Comparison of ENCODE assay signal across 18 mouse cellular contexts in the genomic region with DNA sequence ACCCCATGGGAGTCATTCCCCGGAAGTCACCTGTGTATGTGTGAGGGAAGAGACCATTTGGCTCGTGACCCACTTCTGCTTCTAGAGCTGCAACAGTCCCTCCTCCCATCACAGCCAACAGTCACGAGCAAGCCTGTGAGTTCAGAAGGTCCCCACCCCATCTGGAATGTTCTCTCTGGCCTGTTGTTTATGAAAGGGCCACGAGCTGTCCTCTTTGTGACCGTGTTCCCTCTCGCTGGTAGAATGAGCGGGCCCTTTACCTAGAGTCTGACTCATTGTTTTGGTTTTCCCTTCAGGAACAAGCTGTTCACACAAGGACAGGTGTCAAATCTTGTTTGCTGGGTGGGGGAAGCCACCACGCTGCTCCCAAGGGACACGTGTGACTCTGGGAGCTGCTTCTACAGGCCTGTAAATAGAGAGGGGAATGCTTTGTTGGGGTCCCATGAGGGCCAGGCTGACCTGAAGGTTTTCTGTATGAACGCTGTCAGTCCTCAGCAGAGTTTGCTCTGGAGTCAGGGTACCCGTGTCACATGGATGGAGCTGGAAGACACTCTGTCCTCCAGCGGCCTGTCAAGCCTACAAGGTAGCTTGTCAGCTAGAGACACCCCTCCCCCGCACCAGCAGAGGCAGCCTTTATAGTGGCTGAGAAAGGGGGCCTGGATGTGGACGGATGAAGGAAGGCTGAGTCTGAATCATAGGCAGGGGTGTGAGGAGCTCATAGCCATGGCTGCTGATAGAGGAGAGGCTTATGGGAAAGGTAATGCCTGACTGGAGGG. TPM values are rescaled to one million over a fixed set of nuclear protein-coding genes. Genes with fewer than 3 reads are reported as not detected.
DNase-seq lines count a peak whose midpoint lies in the region; ATAC-seq and TF ChIP-seq lines count a peak whose summit lies in the region.
"Had no signal": no experiment of that assay in that cellular context is flagged by ENCODE, and none has a peak within 500 bp of the region (broad histone marks: within the 10 kb centered on the region; RNA-seq: fewer than 3 reads in every experiment).

No protein-coding gene starts in this region.

- no peak for DNase-seq in gastrocnemius, adult 2 months
- DNase-seq in gastrocnemius, postnatal 14 days, result no peak
- no peak for DNase-seq in neural tube, embryonic 10.5 days (ENCODE audit: extremely low spot score, low spot score)
- DNase-seq in thymus, postnatal 25 days, result no peak
- no peak for DNase-seq in layer of hippocampus, adult 18-20 months (ENCODE audit: low spot score in 2 of 2)
- DNase-seq: adrenal gland, postnatal 10 days; cerebellum, adult 9-11 months; kidney, postnatal 14 days; left cerebral cortex, postnatal 4 days; lung, embryonic 14.5 days; right cerebral cortex, postnatal 4 days; thymus, postnatal 36 days had no signal

- H3K27ac ChIP-seq in gastrocnemius, adult 2 months, result peak overlapping the region; percentile 12
- no peak overlapping the region for H3K27ac ChIP-seq in intestine, postnatal 0 days (ENCODE audit: low read depth, low read length)
- no peak overlapping the region for H3K27ac ChIP-seq in intestine, embryonic 16.5 days (ENCODE audit: low read length)
- no peak overlapping the region for H3K27ac ChIP-seq in neural tube, embryonic 13.5 days (replicated peaks)
- H3K27ac ChIP-seq: hindbrain, embryonic 15.5 days had no signal

- no peaks in the 10 kb centered on the region for H3K27me3 ChIP-seq in intestine, postnatal 0 days (replicated peaks; ENCODE audit: control insufficient read depth, insufficient read depth, low read length)
- H3K27me3 ChIP-seq in intestine, embryonic 16.5 days (replicated peaks; ENCODE audit: control insufficient read depth, insufficient read depth, low read length), result peaks cover 4% of the 10 kb centered on the region; the same call in 1 of the 2 replicates
- H3K27me3 ChIP-seq in neural tube, embryonic 13.5 days, result peaks cover 12% of the 10 kb centered on the region

- no peaks in the 10 kb centered on the region for H3K36me3 ChIP-seq in intestine, postnatal 0 days (ENCODE audit: control insufficient read depth, insufficient read depth)
- no peaks in the 10 kb centered on the region for H3K36me3 ChIP-seq in intestine, embryonic 16.5 days (ENCODE audit: control insufficient read depth, insufficient read depth, low read length)
- H3K36me3 ChIP-seq in neural tube, embryonic 13.5 days, result no peaks in the 10 kb centered on the region
- H3K36me3 ChIP-seq: hindbrain, embryonic 15.5 days had no signal

- H3K9me3 ChIP-seq in intestine, postnatal 0 days (ENCODE audit: control insufficient read depth), result no peaks in the 10 kb centered on the region
- H3K9me3 ChIP-seq in intestine, embryonic 16.5 days (ENCODE audit: control insufficient read depth, low read length), result no peaks in the 10 kb centered on the region
- no peaks in the 10 kb centered on the region for H3K9me3 ChIP-seq in neural tube, embryonic 13.5 days
- H3K9me3 ChIP-seq: hindbrain, embryonic 15.5 days had no signal

- WGBS in intestine, postnatal 0 days, result 50% methylated on average over 14 of the region's 14 CpGs
- 54% methylated on average over 14 of the region's 14 CpGs for WGBS in intestine, embryonic 16.5 days
- 66% methylated on average over 14 of the region's 14 CpGs for WGBS in neural tube, embryonic 13.5 days

- peak; percentile 33; the same call in 1 of the 2 replicates for ATAC-seq in intestine, postnatal 0 days
- ATAC-seq in intestine, embryonic 16.5 days, result no peak
- no peak for ATAC-seq in neural tube, embryonic 13.5 days (ENCODE audit: low read depth)

- H3K9ac ChIP-seq in intestine, postnatal 0 days (ENCODE audit: low read depth, low read length), result no peak overlapping the region
- H3K9ac ChIP-seq in intestine, embryonic 16.5 days (ENCODE audit: low read depth, low read length), result no peak overlapping the region
- H3K9ac ChIP-seq in neural tube, embryonic 13.5 days, result 0 out of 2 replicates have a peak overlapping the region, but pooled peaks have one; percentile 4
- H3K9ac ChIP-seq: hindbrain, embryonic 15.5 days; lung, embryonic 14.5 days had no signal

- no peak overlapping the region for H3K4me2 ChIP-seq in intestine, postnatal 0 days (replicated peaks; ENCODE audit: low read depth)
- H3K4me2 ChIP-seq in intestine, embryonic 16.5 days (ENCODE audit: low read depth, low read length), result no peak overlapping the region
- no peak overlapping the region for H3K4me2 ChIP-seq in neural tube, embryonic 13.5 days
- H3K4me2 ChIP-seq: hindbrain, embryonic 15.5 days; lung, embryonic 14.5 days; midbrain, embryonic 11.5 days had no signal

- TF ChIP-seq CTCF in gastrocnemius, adult 2 months (IDR thresholded peaks at IDR 0.05), result no peak
- no peak for TF ChIP-seq CTCF in intestine, postnatal 0 days (IDR thresholded peaks at IDR 0.05; ENCODE audit: low read depth)

- H3K4me1 ChIP-seq in intestine, postnatal 0 days (replicated peaks; ENCODE audit: control insufficient read depth, insufficient read depth, low read length), result no peaks in the 10 kb centered on the region
- H3K4me1 ChIP-seq in intestine, embryonic 16.5 days (ENCODE audit: control insufficient read depth, insufficient read depth, low read length), result no peaks in the 10 kb centered on the region
- H3K4me1 ChIP-seq in neural tube, embryonic 13.5 days (replicated peaks), result peaks cover 13% of the 10 kb centered on the region

- intact Hi-C loops in gastrocnemius, adult 2 months (cut with DNase I), result no loop called here
- intact Hi-C loops in gastrocnemius, postnatal 14 days (cut with DNase I; ENCODE audit: low total_unique reads), result no loop called here

- H3K4me3 ChIP-seq in gastrocnemius, adult 2 months, result no peak overlapping the region
- H3K4me3 ChIP-seq in intestine, postnatal 0 days (ENCODE audit: low read depth, low read length), result no peak overlapping the region
- H3K4me3 ChIP-seq in intestine, embryonic 16.5 days (ENCODE audit: low read length), result no peak overlapping the region
- H3K4me3 ChIP-seq in neural tube, embryonic 13.5 days, result no peak overlapping the region
- H3K4me3 ChIP-seq: hindbrain, embryonic 15.5 days; myocyte had no signal

RNA-seq across cellular contexts. Expression of gene Slc25a33, which starts 39.5 kb away (rescaled TPM):
- 10 to 100 TPM; 11.3 to 11.7 TPM for total RNA-seq in gastrocnemius, adult 2 months (2021)
- 10 to 100 TPM; 10.5 to 12.0 TPM for total RNA-seq in gastrocnemius, postnatal 14 days (2021)
- 8.3 and 8.4 TPM in 2 replicates for polyA plus RNA-seq in intestine, postnatal 0 days (2015; fragmentation: Nextera tagmentation; extraction: Ambion mirVana)
- polyA plus RNA-seq in intestine, embryonic 16.5 days (2015; fragmentation: Nextera tagmentation; extraction: Ambion mirVana), result 6.8 and 9.1 TPM in 2 replicates
- 31.8 and 32.7 TPM in 2 replicates for polyA plus RNA-seq in neural tube, embryonic 13.5 days (2015; fragmentation: Nextera tagmentation; extraction: Ambion mirVana)
- 10 to 100 TPM; 31.4 to 34.2 TPM for total RNA-seq in layer of hippocampus, adult 18-20 months (2021)
